Mouse (Mus musculus) liver, adult 2 months (tissue): ENCODE data around the gene Akr1c19.
"Not testable (repeated sequence)": the region's sequence is repeated elsewhere in the genome, so short reads cannot be mapped to it uniquely, and the experiment has no call there.

Source experiments
- CTCF ChIP-seq: fragments of 200-500 bp; IDR thresholded peaks from 2 replicates; pipeline ENCODE4 v1.5.1; 2011; ENCODE audit warnings: low read depth, low read length, control low read depth
- POLR2A ChIP-seq: fragments of 200-500 bp; IDR thresholded peaks from 2 replicates; pipeline ENCODE4 v1.6.1; 2011; ENCODE audit warnings: low read length, control low read depth; ENCODE audit not compliant: insufficient read depth; ENCODE audit errors: extremely low read depth

DNA sequence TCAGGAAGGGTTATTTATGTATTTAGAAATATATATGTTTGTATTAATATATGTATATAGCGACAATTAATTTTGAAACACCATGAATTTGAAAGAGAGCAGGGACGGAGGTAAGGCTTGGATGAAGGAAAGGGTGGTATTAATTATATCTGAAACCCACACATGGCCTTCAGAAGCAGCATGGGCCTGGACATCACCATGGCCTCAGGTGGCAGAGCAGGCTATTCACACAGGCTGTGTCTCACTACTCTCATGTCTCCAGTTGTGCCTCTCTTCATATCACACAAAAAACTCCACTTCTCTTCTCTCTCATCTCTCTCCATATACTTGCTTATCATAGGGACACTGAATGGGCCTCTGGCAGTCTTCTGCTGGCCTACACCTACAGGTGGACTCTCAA is 37.0 kb downstream of the Akr1c19 start:
- not testable (repeated sequence) for TF ChIP-seq POLR2A, CTCF
